Mouse (Mus musculus): Measurements from ENCODE around the gene Slc8a1. TPM values are rescaled to one million over a fixed set of nuclear protein-coding genes. Genes with fewer than 3 reads are reported as not detected.

Slc8a1 gene
- total RNA-seq (2023) = 9.3 and 13.4 TPM in 2 replicates

GRCm38 (mm10) chr17:81738311-81738755 is at the start of gene Slc8a1:
Slc8a1 (minus strand) TSS chr17:81738377.

GRCm38 (mm10) chr17:81441463-81441862 is 296.7 kb downstream of the Slc8a1 start, which contains the start of gene Gm11096:
Gm11096 (plus strand) TSS chr17:81441763.

Measured in neutrophil, adult 65 days (primary cell).